ENCODE assay signal across 12 mouse cellular contexts in genomic region chr13:23681990-23682582, GRCm38 (mm10). TPM values are rescaled to one million over a fixed set of nuclear protein-coding genes. Genes with fewer than 3 reads are reported as not detected.
DNase-seq lines count a peak whose midpoint lies in the region; ATAC-seq lines count a peak whose summit lies in the region.
"Had no signal": no experiment of that assay in that cellular context is flagged by ENCODE, and none has a peak within 500 bp of the region (broad histone marks: within the 10 kb centered on the region; RNA-seq: fewer than 3 reads in every experiment).

No protein-coding gene starts in this region.

- no peak for ATAC-seq in erythroblast, adult 5-6 weeks (replicated peaks; ENCODE audit: low FRiP score, poor library complexity, severe bottlenecking)
- ATAC-seq in midbrain, embryonic 12.5 days (ENCODE audit: low FRiP score, low read depth): no peak
- ATAC-seq in midbrain, embryonic 11.5 days (ENCODE audit: low FRiP score): no peak
- no peak for ATAC-seq in intestine, embryonic 14.5 days (replicated peaks; ENCODE audit: low FRiP score, low TSS enrichment, low read depth)
- ATAC-seq in neural tube, embryonic 15.5 days (ENCODE audit: low FRiP score): no peak
- no peak for ATAC-seq in frontal cortex, adult (ENCODE audit: low TSS enrichment)

- DNase-seq in midbrain, embryonic 11.5 days (ENCODE audit: low spot score, missing footprints): no peak
- no peak for DNase-seq in intestine, embryonic 14.5 days (ENCODE audit: low spot score)
- no peak for DNase-seq in gastrocnemius, postnatal 10 days
- DNase-seq: B cell, adult 2 months; kidney, adult 11 months had no signal

- H3K27ac ChIP-seq in midbrain, embryonic 12.5 days (replicated peaks): peak overlapping the region; percentile 93; the same call in 1 of the 2 replicates
- no peak overlapping the region for H3K27ac ChIP-seq in midbrain, embryonic 11.5 days (ENCODE audit: low read depth, low read length)
- H3K27ac ChIP-seq in intestine, embryonic 14.5 days (ENCODE audit: low read depth): peak overlapping the region; percentile 99; the same call in 1 of the 2 replicates
- no peak overlapping the region for H3K27ac ChIP-seq in neural tube, embryonic 15.5 days (replicated peaks)

- peak overlapping the region; percentile 69 for H3K4me3 ChIP-seq in erythroblast, embryonic 14.5 days (replicated peaks)
- no peak overlapping the region for H3K4me3 ChIP-seq in midbrain, embryonic 12.5 days
- no peak overlapping the region for H3K4me3 ChIP-seq in midbrain, embryonic 11.5 days (ENCODE audit: low read depth, low read length)
- H3K4me3 ChIP-seq in intestine, embryonic 14.5 days (ENCODE audit: low read depth, low read length): no peak overlapping the region; the same call in 1 of the 2 replicates
- no peak overlapping the region for H3K4me3 ChIP-seq in neural tube, embryonic 15.5 days (replicated peaks)

- H3K9ac ChIP-seq in midbrain, embryonic 12.5 days (replicated peaks): no peak overlapping the region; the same call in 1 of the 2 replicates
- no peak overlapping the region for H3K9ac ChIP-seq in midbrain, embryonic 11.5 days (ENCODE audit: low read length)
- no peak overlapping the region for H3K9ac ChIP-seq in intestine, embryonic 14.5 days (ENCODE audit: low read length)
- H3K9ac ChIP-seq in neural tube, embryonic 15.5 days (replicated peaks): no peak overlapping the region

- H3K9me3 ChIP-seq in erythroblast, embryonic 14.5 days (ENCODE audit: control insufficient read depth, low read length): no peaks in the 10 kb centered on the region
- no peaks in the 10 kb centered on the region for H3K9me3 ChIP-seq in midbrain, embryonic 12.5 days
- H3K9me3 ChIP-seq in midbrain, embryonic 11.5 days (ENCODE audit: control insufficient read depth, low read length): no peaks in the 10 kb centered on the region
- no peaks in the 10 kb centered on the region for H3K9me3 ChIP-seq in intestine, embryonic 14.5 days (ENCODE audit: control insufficient read depth, low read length)
- H3K9me3 ChIP-seq in neural tube, embryonic 15.5 days (replicated peaks): no peaks in the 10 kb centered on the region
- H3K9me3 ChIP-seq: heart, embryonic 10.5 days had no signal

- peaks cover 56% of the 10 kb centered on the region for H3K4me1 ChIP-seq in erythroblast, embryonic 14.5 days (ENCODE audit: control insufficient read depth)
- H3K4me1 ChIP-seq in midbrain, embryonic 12.5 days: peaks cover 20% of the 10 kb centered on the region
- H3K4me1 ChIP-seq in midbrain, embryonic 11.5 days (ENCODE audit: control insufficient read depth, insufficient read depth, low read length): peaks cover 11% of the 10 kb centered on the region
- peaks cover 4% of the 10 kb centered on the region; the same call in 1 of the 2 replicates for H3K4me1 ChIP-seq in intestine, embryonic 14.5 days (replicated peaks; ENCODE audit: control insufficient read depth, insufficient read depth, low read length)
- H3K4me1 ChIP-seq in neural tube, embryonic 15.5 days: peaks cover 21% of the 10 kb centered on the region

- no peak overlapping the region for H3K4me2 ChIP-seq in midbrain, embryonic 12.5 days (replicated peaks)
- no peak overlapping the region for H3K4me2 ChIP-seq in midbrain, embryonic 11.5 days
- 0 out of 2 replicates have a peak overlapping the region, but pooled peaks have one; percentile 49 for H3K4me2 ChIP-seq in intestine, embryonic 14.5 days (ENCODE audit: low read length)
- H3K4me2 ChIP-seq in neural tube, embryonic 15.5 days: peak overlapping the region; percentile 78; the same call in 1 of the 2 replicates

- no peaks in the 10 kb centered on the region for H3K27me3 ChIP-seq in erythroblast, embryonic 14.5 days (ENCODE audit: control insufficient read depth)
- H3K27me3 ChIP-seq in midbrain, embryonic 12.5 days: no peaks in the 10 kb centered on the region
- H3K27me3 ChIP-seq in midbrain, embryonic 11.5 days (ENCODE audit: control insufficient read depth, insufficient read depth, low read length): no peaks in the 10 kb centered on the region
- no peaks in the 10 kb centered on the region for H3K27me3 ChIP-seq in intestine, embryonic 14.5 days (replicated peaks; ENCODE audit: control insufficient read depth, insufficient read depth, low read length)
- H3K27me3 ChIP-seq in neural tube, embryonic 15.5 days (replicated peaks): no peaks in the 10 kb centered on the region

- WGBS in midbrain, embryonic 12.5 days: 85% methylated on average over 6 of the region's 6 CpGs
- 84% methylated on average over 6 of the region's 6 CpGs for WGBS in midbrain, embryonic 11.5 days
- WGBS in intestine, embryonic 14.5 days: 78% methylated on average over 6 of the region's 6 CpGs
- WGBS in neural tube, embryonic 15.5 days: 87% methylated on average over 6 of the region's 6 CpGs

- 0 out of 2 replicates have a peak, but pooled peaks cover under 1% of the 10 kb centered on the region for H3K36me3 ChIP-seq in erythroblast, embryonic 14.5 days (ENCODE audit: control insufficient read depth)
- no peaks in the 10 kb centered on the region for H3K36me3 ChIP-seq in midbrain, embryonic 12.5 days
- no peaks in the 10 kb centered on the region for H3K36me3 ChIP-seq in midbrain, embryonic 11.5 days (ENCODE audit: control insufficient read depth, insufficient read depth, low read length)
- H3K36me3 ChIP-seq in intestine, embryonic 14.5 days (ENCODE audit: control insufficient read depth, insufficient read depth, low read length): no peaks in the 10 kb centered on the region
- no peaks in the 10 kb centered on the region for H3K36me3 ChIP-seq in neural tube, embryonic 15.5 days
- H3K36me3 ChIP-seq: heart, embryonic 10.5 days had no signal

RNA-seq across cellular contexts. Expression of gene Hist1h2ac, which starts 1.7 kb away (rescaled TPM):
- 1.1 and 2.1 TPM in 2 replicates for polyA plus RNA-seq in erythroblast, embryonic 14.5 days (2012)
- 5.6 and 12.3 TPM in 2 replicates for total RNA-seq in erythroblast, adult 5-6 weeks (2015; ENCODE audit: low replicate concordance)
- total RNA-seq in erythroblast, adult 5-6 weeks (2017; ENCODE audit: low replicate concordance): 55.5 and 70.6 TPM in 2 replicates
- polyA plus RNA-seq in midbrain, embryonic 12.5 days (2016; fragmentation: Nextera tagmentation; extraction: Ambion mirVana): 1.1 TPM in 2 replicates
- 0.83 and 1.1 TPM in 2 replicates for polyA plus RNA-seq in midbrain, embryonic 11.5 days (2014; fragmentation: Nextera tagmentation; extraction: Ambion mirVana)
- 1.4 and 1.6 TPM in 2 replicates for polyA plus RNA-seq in intestine, embryonic 14.5 days (2014; fragmentation: Nextera tagmentation; extraction: Ambion mirVana)
- 0.26 and 0.54 TPM in 2 replicates for polyA plus RNA-seq in neural tube, embryonic 15.5 days (2015; fragmentation: Nextera tagmentation; extraction: Ambion mirVana)
- 1 to 10 TPM; 6.3 to 6.7 TPM for total RNA-seq in gastrocnemius, postnatal 10 days (2021)

RNA-seq across cellular contexts. Expression of gene Hist1h2bc, which starts 1.9 kb away (rescaled TPM):
- polyA plus RNA-seq in erythroblast, embryonic 14.5 days (2012): 17.5 and 20.6 TPM in 2 replicates
- total RNA-seq in erythroblast, adult 5-6 weeks (2015; ENCODE audit: low replicate concordance): 44.9 and 49.2 TPM in 2 replicates
- total RNA-seq in erythroblast, adult 5-6 weeks (2017; ENCODE audit: low replicate concordance): 164 and 206 TPM in 2 replicates
- 28.7 and 29.9 TPM in 2 replicates for polyA plus RNA-seq in midbrain, embryonic 12.5 days (2016; fragmentation: Nextera tagmentation; extraction: Ambion mirVana)
- 25.3 and 25.7 TPM in 2 replicates for polyA plus RNA-seq in midbrain, embryonic 11.5 days (2014; fragmentation: Nextera tagmentation; extraction: Ambion mirVana)
- 46.3 and 57.5 TPM in 2 replicates for polyA plus RNA-seq in intestine, embryonic 14.5 days (2014; fragmentation: Nextera tagmentation; extraction: Ambion mirVana)
- polyA plus RNA-seq in neural tube, embryonic 15.5 days (2015; fragmentation: Nextera tagmentation; extraction: Ambion mirVana): 18.4 and 26.8 TPM in 2 replicates
- 10 to 100 TPM; 87.0 to 92.4 TPM for total RNA-seq in gastrocnemius, postnatal 10 days (2021)

RNA-seq across cellular contexts. Expression of gene Hist1h1t, which starts 13.5 kb away (rescaled TPM):
- 0.10 TPM in 1 of 2 replicates, not detected in the other for polyA plus RNA-seq in erythroblast, embryonic 14.5 days (2012)
- not detected in 2 replicates for total RNA-seq in erythroblast, adult 5-6 weeks (2015; ENCODE audit: low replicate concordance)
- 1.9 and 2.0 TPM in 2 replicates for total RNA-seq in erythroblast, adult 5-6 weeks (2017; ENCODE audit: low replicate concordance)
- polyA plus RNA-seq in midbrain, embryonic 12.5 days (2016; fragmentation: Nextera tagmentation; extraction: Ambion mirVana): not detected in 2 replicates
- not detected in 2 replicates for polyA plus RNA-seq in midbrain, embryonic 11.5 days (2014; fragmentation: Nextera tagmentation; extraction: Ambion mirVana)
- 0.27 TPM in 1 of 2 replicates, not detected in the other for polyA plus RNA-seq in intestine, embryonic 14.5 days (2014; fragmentation: Nextera tagmentation; extraction: Ambion mirVana)
- polyA plus RNA-seq in neural tube, embryonic 15.5 days (2015; fragmentation: Nextera tagmentation; extraction: Ambion mirVana): not detected in 2 replicates
- under 1 TPM; 0.59 to 0.63 TPM for total RNA-seq in gastrocnemius, postnatal 10 days (2021)
- total RNA-seq: left cerebral cortex, adult 18-20 months had no signal

RNA-seq across cellular contexts. Expression of gene Hist1h4c, which starts 16.2 kb away (rescaled TPM):
- polyA plus RNA-seq in erythroblast, embryonic 14.5 days (2012): 0.93 and 3.0 TPM in 2 replicates
- total RNA-seq in erythroblast, adult 5-6 weeks (2015; ENCODE audit: low replicate concordance): 59.8 and 77.5 TPM in 2 replicates
- 249 and 402 TPM in 2 replicates for total RNA-seq in erythroblast, adult 5-6 weeks (2017; ENCODE audit: low replicate concordance)
- polyA plus RNA-seq in midbrain, embryonic 12.5 days (2016; fragmentation: Nextera tagmentation; extraction: Ambion mirVana): 5.8 and 6.8 TPM in 2 replicates
- polyA plus RNA-seq in midbrain, embryonic 11.5 days (2014; fragmentation: Nextera tagmentation; extraction: Ambion mirVana): 5.3 and 6.4 TPM in 2 replicates
- 6.7 and 10.4 TPM in 2 replicates for polyA plus RNA-seq in intestine, embryonic 14.5 days (2014; fragmentation: Nextera tagmentation; extraction: Ambion mirVana)
- polyA plus RNA-seq in neural tube, embryonic 15.5 days (2015; fragmentation: Nextera tagmentation; extraction: Ambion mirVana): 2.7 and 2.8 TPM in 2 replicates
- 100 to 1,000 TPM; 153 to 157 TPM for total RNA-seq in gastrocnemius, postnatal 10 days (2021)

RNA-seq across cellular contexts. Expression of gene Hfe, which starts 28.6 kb away (rescaled TPM):
- 0.15 and 0.53 TPM in 2 replicates for polyA plus RNA-seq in erythroblast, embryonic 14.5 days (2012)
- 5.0 and 17.9 TPM in 2 replicates for total RNA-seq in erythroblast, adult 5-6 weeks (2015; ENCODE audit: low replicate concordance)
- total RNA-seq in erythroblast, adult 5-6 weeks (2017; ENCODE audit: low replicate concordance): 2.0 and 4.5 TPM in 2 replicates
- 3.1 and 3.3 TPM in 2 replicates for polyA plus RNA-seq in midbrain, embryonic 12.5 days (2016; fragmentation: Nextera tagmentation; extraction: Ambion mirVana)
- 2.7 and 3.3 TPM in 2 replicates for polyA plus RNA-seq in midbrain, embryonic 11.5 days (2014; fragmentation: Nextera tagmentation; extraction: Ambion mirVana)
- 7.2 and 7.8 TPM in 2 replicates for polyA plus RNA-seq in intestine, embryonic 14.5 days (2014; fragmentation: Nextera tagmentation; extraction: Ambion mirVana)
- polyA plus RNA-seq in neural tube, embryonic 15.5 days (2015; fragmentation: Nextera tagmentation; extraction: Ambion mirVana): 3.7 and 4.6 TPM in 2 replicates
- 1 to 10 TPM; 8.1 to 9.5 TPM for total RNA-seq in gastrocnemius, postnatal 10 days (2021)

Comparison
In these comparisons a context has a peak if more than half of its experiments do, and no peak if none do; other contexts are left out.
1. H3K27ac ChIP-seq: peak in midbrain, embryonic 12.5 days (single experiment) and intestine, embryonic 14.5 days (single experiment); none in midbrain, embryonic 11.5 days (single experiment) and neural tube, embryonic 15.5 days (single experiment).
2. H3K4me2 ChIP-seq: peak in intestine, embryonic 14.5 days (single experiment) and neural tube, embryonic 15.5 days (single experiment); none in midbrain, embryonic 12.5 days (single experiment) and midbrain, embryonic 11.5 days (single experiment).